20 mouse cellular contexts compared by ENCODE assay signal in genomic region chr11:120366443-120367027, GRCm38 (mm10). TPM values are rescaled to one million over a fixed set of nuclear protein-coding genes. Genes with fewer than 3 reads are reported as not detected.
DNase-seq lines count a peak whose midpoint lies in the region; ATAC-seq lines count a peak whose summit lies in the region.
"Had no signal": no experiment of that assay in that cellular context is flagged by ENCODE, and none has a peak within 500 bp of the region (broad histone marks: within the 10 kb centered on the region; RNA-seq: fewer than 3 reads in every experiment).

No protein-coding gene starts in this region.

- H3K27me3 ChIP-seq in forebrain, embryonic 10.5 days (ENCODE audit: poor library complexity, severe bottlenecking), result no peaks in the 10 kb centered on the region
- no peaks in the 10 kb centered on the region for H3K27me3 ChIP-seq in forebrain, embryonic 13.5 days
- no peaks in the 10 kb centered on the region for H3K27me3 ChIP-seq in hindbrain, embryonic 10.5 days (ENCODE audit: insufficient read depth, poor library complexity, severe bottlenecking)
- H3K27me3 ChIP-seq in hindbrain, embryonic 16.5 days (replicated peaks; ENCODE audit: control insufficient read depth, insufficient read depth, low read length), result no peaks in the 10 kb centered on the region
- no peaks in the 10 kb centered on the region for H3K27me3 ChIP-seq in midbrain, embryonic 15.5 days (replicated peaks)
- H3K27me3 ChIP-seq: heart, embryonic 15.5 days; limb, embryonic 13.5 days; Patski had no signal

- H3K36me3 ChIP-seq in forebrain, embryonic 10.5 days (replicated peaks), result peaks cover 34% of the 10 kb centered on the region
- H3K36me3 ChIP-seq in forebrain, embryonic 13.5 days (ENCODE audit: poor library complexity, severe bottlenecking), result peaks cover 39% of the 10 kb centered on the region
- H3K36me3 ChIP-seq in hindbrain, embryonic 10.5 days, result peaks cover 36% of the 10 kb centered on the region
- peaks cover 9% of the 10 kb centered on the region for H3K36me3 ChIP-seq in hindbrain, embryonic 16.5 days (ENCODE audit: control insufficient read depth, insufficient read depth, low read length)
- 0 out of 2 replicates have a peak, but pooled peaks cover under 1% of the 10 kb centered on the region for H3K36me3 ChIP-seq in midbrain, embryonic 15.5 days (replicated peaks)
- H3K36me3 ChIP-seq: liver, embryonic 13.5 days had no signal

- peak overlapping the region; percentile 48; the same call in 1 of the 2 replicates for H3K27ac ChIP-seq in forebrain, embryonic 10.5 days
- H3K27ac ChIP-seq in forebrain, embryonic 13.5 days, result no peak overlapping the region
- peak overlapping the region; percentile 54 for H3K27ac ChIP-seq in hindbrain, embryonic 10.5 days
- H3K27ac ChIP-seq in hindbrain, embryonic 16.5 days (ENCODE audit: low read depth, low read length), result no peak overlapping the region
- H3K27ac ChIP-seq in midbrain, embryonic 15.5 days, result peak overlapping the region; percentile 18; the same call in 1 of the 2 replicates
- H3K27ac ChIP-seq: heart, embryonic 15.5 days; limb, embryonic 13.5 days; liver, embryonic 13.5 days; stomach, postnatal 0 days had no signal

- 35% methylated on average over 7 of the region's 7 CpGs for WGBS in forebrain, embryonic 10.5 days
- WGBS in forebrain, embryonic 13.5 days, result 33% methylated on average over 7 of the region's 7 CpGs
- WGBS in hindbrain, embryonic 10.5 days, result 35% methylated on average over 7 of the region's 7 CpGs
- WGBS in hindbrain, embryonic 16.5 days, result 35% methylated on average over 7 of the region's 7 CpGs
- WGBS in midbrain, embryonic 15.5 days, result 32% methylated on average over 7 of the region's 7 CpGs

- no peak overlapping the region for H3K4me2 ChIP-seq in forebrain, embryonic 13.5 days
- H3K4me2 ChIP-seq in hindbrain, embryonic 16.5 days (ENCODE audit: low read length), result no peak overlapping the region
- peak overlapping the region; percentile 10; the same call in 1 of the 2 replicates for H3K4me2 ChIP-seq in midbrain, embryonic 15.5 days
- H3K4me2 ChIP-seq: heart, embryonic 15.5 days; limb, embryonic 13.5 days; liver, embryonic 13.5 days; lung, embryonic 14.5 days had no signal

- ATAC-seq in forebrain, embryonic 13.5 days, result no peak
- ATAC-seq in hindbrain, embryonic 16.5 days, result no peak
- 0 out of 2 replicates have a peak, but pooled peaks have one; percentile 29 for ATAC-seq in megakaryocyte, adult 5-6 weeks (ENCODE audit: poor library complexity, severe bottlenecking)
- ATAC-seq in midbrain, embryonic 15.5 days (replicated peaks), result no peak
- ATAC-seq: CD4-positive, CD25-positive, alpha-beta regulatory T cell, adult 4 months; forebrain, postnatal 0 days; Patski had no signal

- H3K9me3 ChIP-seq in forebrain, embryonic 10.5 days, result 0 out of 2 replicates have a peak, but pooled peaks cover 1% of the 10 kb centered on the region
- no peaks in the 10 kb centered on the region for H3K9me3 ChIP-seq in forebrain, embryonic 13.5 days (replicated peaks)
- no peaks in the 10 kb centered on the region for H3K9me3 ChIP-seq in hindbrain, embryonic 10.5 days
- no peaks in the 10 kb centered on the region for H3K9me3 ChIP-seq in hindbrain, embryonic 16.5 days (ENCODE audit: control insufficient read depth, low read length)
- no peaks in the 10 kb centered on the region for H3K9me3 ChIP-seq in midbrain, embryonic 15.5 days
- H3K9me3 ChIP-seq: heart, embryonic 15.5 days; limb, embryonic 13.5 days; liver, embryonic 13.5 days had no signal

- no peak overlapping the region for H3K9ac ChIP-seq in forebrain, embryonic 13.5 days
- H3K9ac ChIP-seq in hindbrain, embryonic 16.5 days (ENCODE audit: low read depth, low read length), result no peak overlapping the region
- no peak overlapping the region for H3K9ac ChIP-seq in midbrain, embryonic 15.5 days
- H3K9ac ChIP-seq: forebrain, postnatal 0 days; heart, embryonic 15.5 days; limb, embryonic 13.5 days; liver, embryonic 13.5 days; lung, embryonic 14.5 days had no signal

- no peak for DNase-seq in forebrain, embryonic 10.5 days (ENCODE audit: extremely low spot score, low spot score)
- no peak for DNase-seq in hindbrain, embryonic 10.5 days (ENCODE audit: low spot score)
- DNase-seq in adrenal gland, adult 2 months, result no peak
- DNase-seq in lung, postnatal 36 days, result no peak
- DNase-seq: adrenal gland, postnatal 36 days; cerebellum, adult 8-10 months; forebrain, postnatal 0 days; kidney, adult 11 months; liver, embryonic 13.5 days; lung, embryonic 14.5 days; right cerebral cortex, postnatal 4 days had no signal

- peaks cover 37% of the 10 kb centered on the region for H3K4me1 ChIP-seq in forebrain, embryonic 10.5 days
- peaks cover 16% of the 10 kb centered on the region for H3K4me1 ChIP-seq in forebrain, embryonic 13.5 days
- H3K4me1 ChIP-seq in hindbrain, embryonic 10.5 days (replicated peaks), result peaks cover 47% of the 10 kb centered on the region
- peaks cover 13% of the 10 kb centered on the region; the same call in 1 of the 2 replicates for H3K4me1 ChIP-seq in hindbrain, embryonic 16.5 days (ENCODE audit: control insufficient read depth, insufficient read depth, low read depth, low read length)
- peaks cover 13% of the 10 kb centered on the region for H3K4me1 ChIP-seq in midbrain, embryonic 15.5 days
- H3K4me1 ChIP-seq: liver, embryonic 13.5 days had no signal

- H3K4me3 ChIP-seq in forebrain, embryonic 10.5 days, result no peak overlapping the region
- no peak overlapping the region for H3K4me3 ChIP-seq in forebrain, embryonic 13.5 days
- no peak overlapping the region for H3K4me3 ChIP-seq in hindbrain, embryonic 10.5 days
- no peak overlapping the region for H3K4me3 ChIP-seq in hindbrain, embryonic 16.5 days (ENCODE audit: low read length)
- no peak overlapping the region for H3K4me3 ChIP-seq in midbrain, embryonic 15.5 days
- H3K4me3 ChIP-seq: heart, embryonic 15.5 days; limb, embryonic 13.5 days; liver, embryonic 13.5 days had no signal

RNA-seq across cellular contexts. Expression of gene Fscn2, which starts 5.2 kb away (rescaled TPM):
- polyA plus RNA-seq in forebrain, embryonic 10.5 days (2016; fragmentation: Nextera tagmentation; extraction: Ambion mirVana), result 0.32 TPM in 1 of 2 replicates, not detected in the other
- 1.3 and 1.7 TPM in 2 replicates for polyA plus RNA-seq in forebrain, embryonic 13.5 days (2015; fragmentation: Nextera tagmentation; extraction: Ambion mirVana)
- polyA plus RNA-seq in hindbrain, embryonic 10.5 days (2016; fragmentation: Nextera tagmentation; extraction: Ambion mirVana), result 0.50 and 0.77 TPM in 2 replicates
- 0.66 and 1.6 TPM in 2 replicates for polyA plus RNA-seq in hindbrain, embryonic 16.5 days (2015; fragmentation: Nextera tagmentation; extraction: Ambion mirVana)
- not detected in 2 replicates for total RNA-seq in megakaryocyte, adult 5-6 weeks (2015)
- not detected in 2 replicates for total RNA-seq in megakaryocyte, adult 5-6 weeks (2017)
- polyA plus RNA-seq in midbrain, embryonic 15.5 days (2015; fragmentation: Nextera tagmentation; extraction: Ambion mirVana), result 0.84 and 1.4 TPM in 2 replicates
- total RNA-seq in adrenal gland, adult 2 months (2021), result under 1 TPM; 0.17 to 0.58 TPM
- 0.16 and 0.22 TPM in 2 replicates for polyA plus RNA-seq in adrenal gland, adult 2 months (2012; rRNA removed)
- polyA plus RNA-seq: liver, embryonic 13.5 days had no signal

RNA-seq across cellular contexts. Expression of gene Faap100, which starts 12.0 kb away (rescaled TPM):
- polyA plus RNA-seq in forebrain, embryonic 10.5 days (2016; fragmentation: Nextera tagmentation; extraction: Ambion mirVana), result 33.8 and 36.0 TPM in 2 replicates
- 51.0 and 63.1 TPM in 2 replicates for polyA plus RNA-seq in forebrain, embryonic 13.5 days (2015; fragmentation: Nextera tagmentation; extraction: Ambion mirVana)
- 38.0 and 45.9 TPM in 2 replicates for polyA plus RNA-seq in hindbrain, embryonic 10.5 days (2016; fragmentation: Nextera tagmentation; extraction: Ambion mirVana)
- 103 and 109 TPM in 2 replicates for polyA plus RNA-seq in hindbrain, embryonic 16.5 days (2015; fragmentation: Nextera tagmentation; extraction: Ambion mirVana)
- 5.9 and 6.9 TPM in 2 replicates for total RNA-seq in megakaryocyte, adult 5-6 weeks (2015)
- 6.5 and 10.5 TPM in 2 replicates for total RNA-seq in megakaryocyte, adult 5-6 weeks (2017)
- 124 TPM in 2 replicates for polyA plus RNA-seq in midbrain, embryonic 15.5 days (2015; fragmentation: Nextera tagmentation; extraction: Ambion mirVana)
- 10 to 100 TPM; 17.6 to 24.1 TPM for total RNA-seq in adrenal gland, adult 2 months (2021)
- polyA plus RNA-seq in adrenal gland, adult 2 months (2012; rRNA removed), result 192 and 223 TPM in 2 replicates

RNA-seq across cellular contexts. Expression of gene Actg1, which starts 18.2 kb away (rescaled TPM):
- 2,559 and 2,733 TPM in 2 replicates for polyA plus RNA-seq in forebrain, embryonic 10.5 days (2016; fragmentation: Nextera tagmentation; extraction: Ambion mirVana)
- 3,229 and 3,555 TPM in 2 replicates for polyA plus RNA-seq in forebrain, embryonic 13.5 days (2015; fragmentation: Nextera tagmentation; extraction: Ambion mirVana)
- polyA plus RNA-seq in hindbrain, embryonic 10.5 days (2016; fragmentation: Nextera tagmentation; extraction: Ambion mirVana), result 3,119 and 3,536 TPM in 2 replicates
- polyA plus RNA-seq in hindbrain, embryonic 16.5 days (2015; fragmentation: Nextera tagmentation; extraction: Ambion mirVana), result 4,199 and 4,222 TPM in 2 replicates
- 4,212 and 4,544 TPM in 2 replicates for total RNA-seq in megakaryocyte, adult 5-6 weeks (2015)
- total RNA-seq in megakaryocyte, adult 5-6 weeks (2017), result 2,305 and 2,430 TPM in 2 replicates
- 4,418 and 4,467 TPM in 2 replicates for polyA plus RNA-seq in midbrain, embryonic 15.5 days (2015; fragmentation: Nextera tagmentation; extraction: Ambion mirVana)
- total RNA-seq in adrenal gland, adult 2 months (2021), result 1,000 to 10,000 TPM in 1 of 2 experiments, 100 to 1,000 TPM in 1; 913 to 1,618 TPM
- 531 and 632 TPM in 2 replicates for polyA plus RNA-seq in adrenal gland, adult 2 months (2012; rRNA removed)

Comparison
In these comparisons a context has a peak if more than half of its experiments do, and no peak if none do; other contexts are left out.
1. H3K27ac ChIP-seq: peak in forebrain, embryonic 10.5 days (single experiment), hindbrain, embryonic 10.5 days (single experiment) and midbrain, embryonic 15.5 days (single experiment); none in forebrain, embryonic 13.5 days (single experiment) and hindbrain, embryonic 16.5 days (single experiment).